Mouse (Mus musculus) forebrain, embryonic 10.5 days (tissue): ENCODE results near the gene Frs2. TPM values are rescaled to one million over a fixed set of nuclear protein-coding genes. Genes with fewer than 3 reads are reported as not detected.
"Not testable (repeated sequence)": the region's sequence is repeated elsewhere in the genome, so short reads cannot be mapped to it uniquely, and the experiment has no call there.

Experiments used
- DNase-seq: peaks from one replicate; pipeline ENCODE4 v3.0.0-alpha.2; 2017; ENCODE audit warnings: low spot score; ENCODE audit errors: extremely low spot score
- H3K27ac ChIP-seq: fragments of 300-500 bp; sonication (generic); 2 replicates; pipeline ENCODE4 v1.5.1; 2016; ENCODE audit warnings: mild to moderate bottlenecking
- H3K27me3 ChIP-seq: fragments of 300-500 bp; sonication (generic); 2 replicates; pipeline ENCODE4 v1.6.1; 2016; ENCODE audit warnings: mild to moderate bottlenecking; ENCODE audit not compliant: poor library complexity, severe bottlenecking
- H3K36me3 ChIP-seq: fragments of 300-500 bp; sonication (generic); replicated peaks from 2 replicates; pipeline ENCODE4 v1.6.1; 2016; ENCODE audit warnings: mild to moderate bottlenecking, moderate library complexity
- H3K4me1 ChIP-seq: fragments of 300-500 bp; sonication (generic); 2 replicates; pipeline ENCODE4 v1.6.1; 2016
- H3K4me3 ChIP-seq: fragments of 300-500 bp; sonication (generic); 2 replicates; pipeline ENCODE4 v1.5.1; 2016; ENCODE audit warnings: mild to moderate bottlenecking, moderate library complexity
- H3K9me3 ChIP-seq: fragments of 300-500 bp; sonication (generic); 2 replicates; pipeline ENCODE4 v1.6.1; 2016; ENCODE audit warnings: mild to moderate bottlenecking, moderate library complexity
- WGBS: fragments of 180-500 bp; shearing (Covaris S2); methylation state at CpG from one replicate; pipeline ENCODE4 v1.1.7; 2016; 5-methylcytosine and 5-hydroxymethylcytosine counted together
- polyA plus RNA-seq: library from polyadenylated mRNA; unstranded; fragments of >200 nt; fragmentation: Nextera tagmentation; extraction: Ambion mirVana; gene quantifications from 2 replicates; pipeline ENCODE4 v1.2.1, GENCODE M21; 2016

Gene Frs2
- polyA plus RNA-seq, 1 experiment from 2014 or later = 15.8 TPM

DNA sequence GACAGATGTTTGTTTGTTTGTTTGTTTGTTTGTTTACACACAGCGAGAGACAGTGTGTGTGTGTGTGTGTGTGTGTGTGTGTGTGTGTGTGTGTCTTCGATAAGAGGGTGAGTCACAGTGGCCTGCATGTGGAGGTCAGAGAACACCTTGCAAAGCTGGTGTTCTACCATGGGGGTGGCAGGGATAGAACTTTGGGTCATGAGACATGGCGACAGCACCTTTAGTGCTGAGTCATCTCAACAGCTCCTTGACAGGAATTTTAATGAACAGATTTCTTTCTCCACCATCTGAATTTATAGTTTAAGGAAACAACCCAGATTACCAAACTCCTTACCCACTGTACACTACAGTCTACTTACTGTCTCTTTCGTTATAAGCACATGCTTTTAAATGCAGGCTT is 4.3 kb downstream of the Frs2 start:
- 94% methylated on average over 4 of the region's 4 CpGs for WGBS
- H3K9me3 ChIP-seq = no peaks in the 10 kb centered on the region
- H3K27ac ChIP-seq = no peak overlapping the region
- H3K4me1 ChIP-seq = peaks cover 29% of the 10 kb centered on the region
- H3K36me3 ChIP-seq = no peaks in the 10 kb centered on the region
- DNase-seq = no peak
- peaks cover 2% of the 10 kb centered on the region; the same call in 1 of the 2 replicates for H3K27me3 ChIP-seq
- no peak overlapping the region for H3K4me3 ChIP-seq

DNA sequence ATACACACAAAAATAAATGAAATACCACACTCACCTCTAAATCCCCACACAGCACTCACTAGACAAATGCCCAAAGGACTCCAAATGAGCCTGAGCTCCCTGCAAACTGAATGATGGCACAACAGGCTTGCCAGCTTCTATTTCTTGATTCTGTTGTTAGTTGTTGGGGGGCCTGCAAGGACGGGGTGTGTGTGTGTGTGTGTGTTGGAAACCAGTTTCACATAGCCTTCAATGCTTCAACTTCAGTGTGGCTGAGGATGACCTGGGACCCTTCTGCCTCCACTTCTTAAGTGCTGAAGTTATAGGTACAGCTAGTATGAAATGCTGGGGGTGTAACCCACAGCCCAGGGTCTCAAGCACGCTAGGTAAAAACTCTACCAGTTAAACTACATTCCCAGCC is 5.0 kb downstream of the Frs2 start:
- Histone ChIP-seq H3K9me3 (no peaks in the 10 kb centered on the region), H3K4me1 (peaks cover 26% of the 10 kb centered on the region), H3K27me3 (no peaks in the 10 kb centered on the region), H3K4me3 (no peak overlapping the region), H3K36me3 (no peaks in the 10 kb centered on the region), H3K27ac (no peak overlapping the region)
- no peak for DNase-seq
- 95% methylated on average over 2 of the region's 2 CpGs for WGBS

DNA sequence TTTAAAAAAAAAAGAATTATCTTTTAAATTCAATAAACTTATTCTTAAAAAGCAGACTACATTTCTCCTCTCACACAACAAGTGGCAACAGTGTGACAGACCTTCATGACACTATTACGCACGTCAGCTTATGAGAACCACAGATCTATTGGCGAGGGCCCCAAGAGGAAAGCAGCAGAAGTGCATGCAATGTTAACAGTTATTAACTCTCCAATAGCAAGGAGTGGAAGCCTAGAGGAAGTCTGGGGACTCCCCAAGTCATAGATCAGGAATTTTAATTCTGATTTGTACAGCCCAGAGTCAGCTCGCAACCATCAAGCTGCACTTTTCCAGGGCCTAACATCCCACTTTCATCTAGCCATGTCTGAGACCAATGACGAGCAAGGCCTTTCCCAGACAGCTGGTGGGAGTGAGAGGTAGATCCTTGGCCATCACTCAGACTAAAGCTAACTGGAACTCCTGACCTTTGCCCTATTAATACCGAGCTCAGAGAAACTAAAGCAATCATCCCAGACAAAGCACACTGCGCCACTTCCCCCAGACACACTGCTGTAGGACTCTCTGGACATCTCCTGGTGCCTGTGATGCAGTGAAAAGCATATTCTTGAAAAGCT is 6.3 kb downstream of the Frs2 start:
- H3K27me3 ChIP-seq = no peaks in the 10 kb centered on the region
- H3K27ac ChIP-seq = no peak overlapping the region
- no peaks in the 10 kb centered on the region for H3K9me3 ChIP-seq
- no peak overlapping the region for H3K4me3 ChIP-seq
- peaks cover 20% of the 10 kb centered on the region for H3K4me1 ChIP-seq
- H3K36me3 ChIP-seq = no peaks in the 10 kb centered on the region
- WGBS = 70% methylated on average over 7 of the region's 7 CpGs
- DNase-seq = no peak

DNA sequence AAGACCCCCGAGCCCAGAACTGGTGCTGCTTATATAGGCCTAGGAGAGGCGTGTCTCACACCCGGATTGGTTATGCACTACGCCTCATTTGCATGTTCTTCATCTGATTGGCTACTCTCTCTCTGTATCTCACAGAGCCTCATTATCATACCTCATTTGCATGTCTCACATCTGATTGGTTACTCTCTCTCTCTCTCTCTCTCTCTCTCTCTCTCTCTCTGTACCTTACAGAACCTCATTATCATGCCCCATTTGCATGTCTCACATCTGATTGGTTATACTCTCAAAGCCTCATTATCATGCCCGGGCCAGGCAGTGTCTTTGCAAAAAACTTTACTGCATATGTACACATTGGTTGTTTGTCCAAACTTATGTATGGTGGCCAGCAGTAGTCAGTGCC is 16.8 kb downstream of the Frs2 start:
- peaks cover 23% of the 10 kb centered on the region for H3K36me3 ChIP-seq
- WGBS = 95% methylated on average over 5 of the region's 5 CpGs
- H3K4me3 ChIP-seq, H3K27me3 ChIP-seq, H3K9me3 ChIP-seq, H3K27ac ChIP-seq, DNase-seq, H3K4me1 ChIP-seq: not testable (repeated sequence)

DNA sequence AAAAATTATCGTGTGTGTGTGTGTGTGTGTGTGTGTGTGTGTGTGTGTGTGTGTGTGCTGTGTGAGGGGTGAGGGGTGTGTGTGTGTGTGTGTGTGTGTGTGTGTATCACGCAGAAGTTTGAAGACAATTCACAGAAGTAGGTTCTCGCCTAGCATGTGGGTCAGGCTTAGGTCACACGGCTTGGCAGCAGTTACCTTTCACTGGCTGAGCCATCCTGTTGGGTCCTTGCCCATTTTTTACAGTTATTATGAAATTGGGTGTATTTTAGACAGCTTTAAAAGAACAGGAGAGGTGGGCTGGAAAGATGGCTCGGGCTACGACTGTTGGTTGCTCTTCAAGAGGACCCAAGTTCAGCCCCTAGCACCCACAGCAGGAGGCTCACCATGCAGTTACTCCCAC is 18.3 kb downstream of the Frs2 start:
- no peak for DNase-seq
- H3K27ac ChIP-seq = no peak overlapping the region
- H3K36me3 ChIP-seq = peaks cover 23% of the 10 kb centered on the region
- H3K9me3 ChIP-seq = no peaks in the 10 kb centered on the region; the same call in 1 of the 2 replicates
- H3K4me1 ChIP-seq = peaks cover 9% of the 10 kb centered on the region
- no peak overlapping the region for H3K4me3 ChIP-seq
- WGBS = 93% methylated on average over 6 of the region's 6 CpGs
- H3K27me3 ChIP-seq = no peaks in the 10 kb centered on the region

DNA sequence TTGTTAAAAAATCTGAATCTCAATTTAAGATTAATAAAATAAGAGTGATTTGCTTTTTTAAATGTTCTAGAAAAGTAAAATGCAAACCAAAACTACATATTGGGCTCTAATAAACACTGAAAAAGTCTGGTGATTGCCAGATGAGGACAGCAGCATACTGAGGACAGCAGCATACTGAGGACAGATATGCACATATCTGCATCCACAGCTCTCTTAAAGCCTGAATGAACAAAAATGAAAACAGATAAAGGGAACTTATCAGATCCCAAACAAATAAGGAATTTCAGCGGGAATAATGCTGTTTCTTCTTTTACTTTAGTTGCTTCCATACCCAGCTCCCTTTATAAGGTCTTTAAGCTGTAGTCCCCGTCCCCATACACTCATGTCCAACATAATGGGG is 19.6 kb downstream of the Frs2 start:
- WGBS = 89% methylated on average over 2 of the region's 2 CpGs
- DNase-seq = no peak
- Histone ChIP-seq H3K4me3 (no peak overlapping the region), H3K4me1 (peaks cover 9% of the 10 kb centered on the region), H3K27ac (no peak overlapping the region), H3K9me3 (no peaks in the 10 kb centered on the region; the same call in 1 of the 2 replicates), H3K36me3 (peaks cover 23% of the 10 kb centered on the region), H3K27me3 (no peaks in the 10 kb centered on the region)

DNA sequence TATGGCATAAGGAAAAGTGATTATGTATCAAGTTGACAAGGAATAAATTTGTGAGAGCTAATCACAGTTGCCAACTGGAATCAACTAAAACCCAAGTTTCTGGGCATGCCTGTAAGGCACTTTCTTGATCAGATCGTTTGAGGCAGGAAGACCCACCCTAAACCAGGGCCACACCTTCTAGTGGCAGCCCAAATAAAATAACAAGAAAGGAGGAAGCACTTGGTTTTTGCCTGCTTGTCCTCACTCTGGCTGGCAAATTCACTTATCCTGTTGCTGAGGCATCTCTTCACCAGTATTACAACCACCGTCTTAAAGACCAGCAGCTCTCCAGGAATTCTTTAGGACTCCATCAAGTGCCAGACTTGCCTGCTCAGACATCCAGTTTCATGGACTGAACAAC is 20.9 kb downstream of the Frs2 start:
- Histone ChIP-seq H3K36me3 (peaks cover 21% of the 10 kb centered on the region), H3K9me3 (no peaks in the 10 kb centered on the region; the same call in 1 of the 2 replicates), H3K27ac (no peak overlapping the region), H3K4me3 (no peak overlapping the region), H3K27me3 (no peaks in the 10 kb centered on the region), H3K4me1 (peaks cover 9% of the 10 kb centered on the region)
- WGBS = 83% methylated on average over 2 of the region's 2 CpGs
- DNase-seq = no peak

DNA sequence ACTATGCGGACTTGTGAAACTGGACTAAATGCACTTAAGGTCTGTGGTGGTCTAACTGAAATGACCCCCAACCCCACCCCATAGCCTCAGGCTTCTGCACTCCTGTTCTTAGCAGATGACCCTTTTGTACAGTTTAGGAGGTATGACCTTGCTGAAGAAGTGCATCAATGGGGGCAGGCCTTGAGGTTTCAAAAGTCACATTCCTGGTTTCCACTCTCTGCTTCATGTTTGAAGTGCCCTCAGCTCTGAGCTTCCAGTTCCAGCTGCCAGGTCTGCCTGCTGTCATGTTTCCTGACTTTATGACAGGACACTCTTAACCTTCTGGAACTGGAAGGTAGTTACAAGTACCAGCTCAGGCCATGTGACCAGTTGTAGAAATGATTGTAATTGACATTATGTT is 21.6 kb downstream of the Frs2 start:
- WGBS = 94% methylated on average over 1 of the region's 1 CpGs
- no peak for DNase-seq
- no peak overlapping the region for H3K4me3 ChIP-seq
- peaks cover 9% of the 10 kb centered on the region for H3K4me1 ChIP-seq
- H3K27ac ChIP-seq = no peak overlapping the region
- H3K9me3 ChIP-seq = no peaks in the 10 kb centered on the region
- peaks cover 13% of the 10 kb centered on the region for H3K36me3 ChIP-seq
- H3K27me3 ChIP-seq = no peaks in the 10 kb centered on the region

DNA sequence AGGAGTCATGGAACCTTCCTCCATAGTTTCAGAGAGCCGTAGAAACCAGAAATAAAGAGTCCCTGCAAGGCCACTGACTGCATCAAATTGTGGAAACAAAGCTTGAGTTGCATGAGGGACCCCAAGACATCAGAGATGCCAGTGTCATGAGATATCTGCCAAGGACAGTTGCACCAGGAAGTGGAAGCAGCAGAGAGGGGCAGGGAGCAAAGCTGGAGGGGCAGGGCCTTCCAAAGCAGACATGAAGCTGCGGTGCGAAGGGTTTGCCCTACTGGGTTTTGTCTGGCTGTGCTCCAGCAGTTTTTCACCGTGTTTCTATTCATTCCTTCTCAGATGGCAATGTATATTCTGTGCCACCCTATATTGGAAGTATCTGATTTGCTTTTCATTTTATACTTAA is 22.1 kb downstream of the Frs2 start:
- Histone ChIP-seq H3K27ac (no peak overlapping the region), H3K36me3 (peaks cover 11% of the 10 kb centered on the region), H3K9me3 (no peaks in the 10 kb centered on the region), H3K27me3 (no peaks in the 10 kb centered on the region), H3K4me3 (no peak overlapping the region), H3K4me1 (peaks cover 9% of the 10 kb centered on the region)
- WGBS = 90% methylated on average over 4 of the region's 4 CpGs
- no peak for DNase-seq

DNA sequence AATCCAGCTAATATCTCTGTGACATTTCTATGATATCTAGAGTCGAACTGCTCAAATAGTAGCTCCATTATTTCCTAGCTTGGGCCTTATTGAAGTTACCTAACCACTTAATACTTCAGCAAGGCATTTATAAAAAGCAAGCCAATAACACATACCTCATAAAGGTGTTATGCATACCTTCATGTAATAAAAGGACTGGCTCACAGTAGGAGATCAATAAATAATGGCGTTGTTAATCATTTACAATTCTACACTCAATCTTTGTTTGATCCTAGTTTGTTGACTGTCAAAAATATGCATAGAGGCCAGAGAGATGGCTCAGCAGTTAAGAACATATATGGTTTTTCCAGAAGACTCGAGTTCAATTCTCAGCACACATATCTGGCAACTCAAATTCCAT is 26.9 kb downstream of the Frs2 start:
- DNase-seq = no peak
- no peak overlapping the region for H3K4me3 ChIP-seq
- 94% methylated on average over 3 of the region's 3 CpGs for WGBS
- no peak overlapping the region for H3K27ac ChIP-seq
- peaks cover 7% of the 10 kb centered on the region for H3K36me3 ChIP-seq
- H3K9me3 ChIP-seq = no peaks in the 10 kb centered on the region
- peaks cover 9% of the 10 kb centered on the region for H3K4me1 ChIP-seq
- no peaks in the 10 kb centered on the region for H3K27me3 ChIP-seq

DNA sequence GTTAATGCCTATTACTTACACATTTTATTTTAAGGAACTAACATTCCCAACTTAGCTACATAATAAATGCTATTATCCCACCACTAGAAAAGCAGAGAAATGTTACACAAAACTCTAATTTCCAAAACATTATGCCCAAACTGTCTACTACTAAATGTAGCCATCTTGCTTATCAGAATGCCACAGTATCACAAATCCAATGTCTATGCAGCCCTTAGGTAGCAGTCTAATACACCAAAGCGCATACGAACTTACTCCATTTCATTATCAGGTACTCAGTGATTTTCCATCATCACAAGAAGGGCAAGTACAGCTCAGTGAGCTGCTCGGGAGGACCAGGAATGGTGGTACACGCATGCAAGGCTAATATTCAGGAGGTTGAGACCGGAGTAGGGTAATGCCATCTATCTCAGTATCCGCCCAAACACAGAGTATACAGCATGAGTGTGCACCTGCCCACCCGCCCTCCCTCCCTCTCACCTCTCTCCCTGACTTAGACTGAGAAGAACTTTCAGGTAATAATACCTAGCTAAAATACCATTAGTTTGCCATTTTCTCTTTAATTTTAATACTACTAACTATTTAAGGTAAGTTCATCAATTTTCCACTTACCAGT is 28.2 kb downstream of the Frs2 start:
- DNase-seq = no peak
- H3K9me3 ChIP-seq = no peaks in the 10 kb centered on the region
- H3K27me3 ChIP-seq = no peaks in the 10 kb centered on the region
- no peak overlapping the region for H3K27ac ChIP-seq
- peaks cover 7% of the 10 kb centered on the region for H3K36me3 ChIP-seq
- no peaks in the 10 kb centered on the region for H3K4me1 ChIP-seq
- no peak overlapping the region for H3K4me3 ChIP-seq
- 92% methylated on average over 7 of the region's 7 CpGs for WGBS

DNA sequence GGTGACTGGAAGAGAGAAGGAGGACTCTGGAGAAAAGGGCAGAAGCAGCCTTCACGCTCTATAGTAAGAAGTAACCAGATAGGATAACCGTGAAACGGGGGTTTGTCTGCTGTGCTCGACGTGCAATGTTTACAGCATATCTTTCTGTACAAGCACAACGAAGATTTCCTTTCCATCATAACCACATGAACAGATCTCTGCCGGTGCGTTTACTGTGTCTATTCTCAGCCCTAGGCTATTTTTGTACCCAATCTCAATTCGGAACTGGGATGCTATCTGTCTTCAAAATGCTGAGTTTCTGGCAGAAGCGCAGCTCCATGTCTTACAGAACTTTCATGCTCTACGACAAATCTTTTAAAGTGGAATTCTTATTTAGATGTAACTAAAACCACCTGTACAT is 28.8 kb downstream of the Frs2 start:
- H3K27ac ChIP-seq = no peak overlapping the region
- H3K27me3 ChIP-seq = no peaks in the 10 kb centered on the region
- H3K4me1 ChIP-seq = no peaks in the 10 kb centered on the region
- peaks cover 7% of the 10 kb centered on the region for H3K36me3 ChIP-seq
- no peaks in the 10 kb centered on the region for H3K9me3 ChIP-seq
- WGBS = 90% methylated on average over 11 of the region's 11 CpGs
- H3K4me3 ChIP-seq = no peak overlapping the region
- DNase-seq = no peak

DNA sequence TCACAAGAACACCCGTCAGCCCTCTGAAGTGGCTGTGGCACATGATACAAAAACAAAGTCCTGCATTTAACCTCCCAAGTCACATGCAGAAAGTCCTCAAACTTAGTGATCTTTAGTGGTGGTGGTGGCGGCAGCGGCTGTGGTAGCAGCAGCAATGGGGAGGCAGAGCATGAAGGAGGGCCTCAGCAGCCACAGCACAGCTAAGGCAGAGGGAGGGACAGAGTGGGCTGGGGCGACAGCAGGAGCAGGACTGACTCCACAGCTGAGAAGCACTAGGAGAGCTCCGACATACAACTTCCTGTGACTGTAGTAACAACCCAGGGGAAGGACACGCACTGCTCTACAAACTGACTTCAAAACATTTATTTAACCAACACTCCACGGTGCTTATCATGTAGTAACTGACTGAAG is 29.9 kb downstream of the Frs2 start:
- 83% methylated on average over 7 of the region's 7 CpGs for WGBS
- no peak for DNase-seq
- no peak overlapping the region for H3K27ac ChIP-seq
- H3K27me3 ChIP-seq = no peaks in the 10 kb centered on the region
- H3K9me3 ChIP-seq = no peaks in the 10 kb centered on the region
- H3K4me1 ChIP-seq = no peaks in the 10 kb centered on the region
- no peak overlapping the region for H3K4me3 ChIP-seq
- H3K36me3 ChIP-seq = peaks cover 7% of the 10 kb centered on the region
